Mouse (Mus musculus): ENCODE measurements around the gene Aurkaip1. TPM values are rescaled to one million over a fixed set of nuclear protein-coding genes. Genes with fewer than 3 reads are reported as not detected.

Aurkaip1 gene
- polyA plus RNA-seq, 1 experiment = 131 TPM

GRCm38 (mm10) chr4:155847591-155848352 lies 16.7 kb downstream of the Aurkaip1 start:
- 0 out of 2 replicates have a peak overlapping the region, but pooled peaks have one; percentile 23 for H3K27ac ChIP-seq (ENCODE audit: insufficient read depth, low read length)
- TF ChIP-seq POLR2A (IDR thresholded peaks at IDR 0.05; ENCODE audit: extremely low read depth, insufficient read depth, low read length) (no peak), CTCF (IDR thresholded peaks at IDR 0.05; ENCODE audit: extremely low read depth, insufficient read depth, low read length) (no peak)
- peaks cover 18% of the 10 kb centered on the region for H3K4me1 ChIP-seq (ENCODE audit: control insufficient read depth, insufficient read depth, low read length)

GRCm38 (mm10) chr4:155848434-155849095 lies 17.5 kb downstream of the Aurkaip1 start:
- H3K4me3 ChIP-seq (ENCODE audit: insufficient read depth, low read length) = peak overlapping the region; percentile 97
- no peak for TF ChIP-seq POLR2A (IDR thresholded peaks at IDR 0.05; ENCODE audit: extremely low read depth, insufficient read depth, low read length)
- no peak for TF ChIP-seq CTCF (IDR thresholded peaks at IDR 0.05; ENCODE audit: extremely low read depth, insufficient read depth, low read length)
- no peak overlapping the region for H3K27ac ChIP-seq (ENCODE audit: insufficient read depth, low read length)
- H3K4me1 ChIP-seq (ENCODE audit: control insufficient read depth, insufficient read depth, low read length) = peaks cover 18% of the 10 kb centered on the region

More at GRCm38 (mm10) chr4:155847591-155848352, 16.7 kb downstream of the Aurkaip1 start:
- H3K4me3 ChIP-seq (ENCODE audit: insufficient read depth, low read length) = peak overlapping the region; percentile 97

GRCm38 (mm10) chr4:155849391-155849790 lies 18.3 kb downstream of the Aurkaip1 start:
- peaks cover 18% of the 10 kb centered on the region for H3K4me1 ChIP-seq (ENCODE audit: control insufficient read depth, insufficient read depth, low read length)
- H3K4me3 ChIP-seq (ENCODE audit: insufficient read depth, low read length) = no peak overlapping the region
- H3K27ac ChIP-seq (ENCODE audit: insufficient read depth, low read length) = no peak overlapping the region
- TF ChIP-seq POLR2A (IDR thresholded peaks at IDR 0.05; ENCODE audit: extremely low read depth, insufficient read depth, low read length) (no peak), CTCF (IDR thresholded peaks at IDR 0.05; ENCODE audit: extremely low read depth, insufficient read depth, low read length) (no peak)

GRCm38 (mm10) chr4:155849792-155850451 lies 18.9 kb downstream of the Aurkaip1 start:
- H3K4me1 ChIP-seq (ENCODE audit: control insufficient read depth, insufficient read depth, low read length) = peaks cover 18% of the 10 kb centered on the region
- H3K27ac ChIP-seq (ENCODE audit: insufficient read depth, low read length) = no peak overlapping the region
- no peak overlapping the region for H3K4me3 ChIP-seq (ENCODE audit: insufficient read depth, low read length)
- no peak for TF ChIP-seq CTCF (IDR thresholded peaks at IDR 0.05; ENCODE audit: extremely low read depth, insufficient read depth, low read length)
- no peak for TF ChIP-seq POLR2A (IDR thresholded peaks at IDR 0.05; ENCODE audit: extremely low read depth, insufficient read depth, low read length)

GRCm38 (mm10) chr4:155851368-155851767 lies 20.3 kb downstream of the Aurkaip1 start:
- Histone ChIP-seq H3K27ac (ENCODE audit: insufficient read depth, low read length) (no peak overlapping the region), H3K4me3 (ENCODE audit: insufficient read depth, low read length) (no peak overlapping the region), H3K4me1 (ENCODE audit: control insufficient read depth, insufficient read depth, low read length) (peaks cover 18% of the 10 kb centered on the region)
- TF ChIP-seq POLR2A (IDR thresholded peaks at IDR 0.05; ENCODE audit: extremely low read depth, insufficient read depth, low read length) = no peak
- TF ChIP-seq CTCF (IDR thresholded peaks at IDR 0.05; ENCODE audit: extremely low read depth, insufficient read depth, low read length) = no peak

GRCm38 (mm10) chr4:155851951-155852411 lies 20.9 kb downstream of the Aurkaip1 start:
- peaks cover 15% of the 10 kb centered on the region for H3K4me1 ChIP-seq (ENCODE audit: control insufficient read depth, insufficient read depth, low read length)
- no peak overlapping the region for H3K4me3 ChIP-seq (ENCODE audit: insufficient read depth, low read length)
- TF ChIP-seq CTCF (IDR thresholded peaks at IDR 0.05; ENCODE audit: extremely low read depth, insufficient read depth, low read length) = no peak
- TF ChIP-seq POLR2A (IDR thresholded peaks at IDR 0.05; ENCODE audit: extremely low read depth, insufficient read depth, low read length) = no peak
- no peak overlapping the region for H3K27ac ChIP-seq (ENCODE audit: insufficient read depth, low read length)

- H3K27ac ChIP-seq (ENCODE audit: insufficient read depth, low read length) = no peak overlapping the region
- no peak overlapping the region for H3K4me3 ChIP-seq (ENCODE audit: insufficient read depth, low read length)
- TF ChIP-seq POLR2A (IDR thresholded peaks at IDR 0.05; ENCODE audit: extremely low read depth, insufficient read depth, low read length) (no peak), CTCF (IDR thresholded peaks at IDR 0.05; ENCODE audit: extremely low read depth, insufficient read depth, low read length) (no peak)
- peaks cover 13% of the 10 kb centered on the region for H3K4me1 ChIP-seq (ENCODE audit: control insufficient read depth, insufficient read depth, low read length)
These were observed 22.3 kb downstream of the Aurkaip1 start for GRCm38 (mm10) chr4:155853421-155853820.

GRCm38 (mm10) chr4:155854991-155855390 lies 23.9 kb downstream of the Aurkaip1 start:
- TF ChIP-seq POLR2A (IDR thresholded peaks at IDR 0.05; ENCODE audit: extremely low read depth, insufficient read depth, low read length) = no peak
- no peak for TF ChIP-seq CTCF (IDR thresholded peaks at IDR 0.05; ENCODE audit: extremely low read depth, insufficient read depth, low read length)
- no peak overlapping the region for H3K4me3 ChIP-seq (ENCODE audit: insufficient read depth, low read length)
- no peak overlapping the region for H3K27ac ChIP-seq (ENCODE audit: insufficient read depth, low read length)
- H3K4me1 ChIP-seq (ENCODE audit: control insufficient read depth, insufficient read depth, low read length) = peaks cover 3% of the 10 kb centered on the region

- TF ChIP-seq CTCF (IDR thresholded peaks at IDR 0.05; ENCODE audit: extremely low read depth, insufficient read depth, low read length) (no peak), POLR2A (IDR thresholded peaks at IDR 0.05; ENCODE audit: extremely low read depth, insufficient read depth, low read length) (no peak)
- no peak overlapping the region for H3K27ac ChIP-seq (ENCODE audit: insufficient read depth, low read length)
- H3K4me1 ChIP-seq (ENCODE audit: control insufficient read depth, insufficient read depth, low read length) = peaks cover 3% of the 10 kb centered on the region
- no peak overlapping the region for H3K4me3 ChIP-seq (ENCODE audit: insufficient read depth, low read length)
These were observed 25.0 kb downstream of the Aurkaip1 start for GRCm38 (mm10) chr4:155856071-155856470.
